Mouse (Mus musculus) stomach, postnatal 0 days (tissue): ENCODE results near the gene Arhgap6.

Source experiments
- CTCF ChIP-seq: IDR thresholded peaks from 2 replicates; pipeline ENCODE4 v1.5.1; 2016; ENCODE audit warnings: antibody characterized with exemption, low read depth, mild to moderate bottlenecking, moderate library complexity
- EP300 ChIP-seq: optimal IDR thresholded peaks from 2 replicates; pipeline ENCODE3; 2016; ENCODE audit warnings: antibody characterized with exemption

DNA sequence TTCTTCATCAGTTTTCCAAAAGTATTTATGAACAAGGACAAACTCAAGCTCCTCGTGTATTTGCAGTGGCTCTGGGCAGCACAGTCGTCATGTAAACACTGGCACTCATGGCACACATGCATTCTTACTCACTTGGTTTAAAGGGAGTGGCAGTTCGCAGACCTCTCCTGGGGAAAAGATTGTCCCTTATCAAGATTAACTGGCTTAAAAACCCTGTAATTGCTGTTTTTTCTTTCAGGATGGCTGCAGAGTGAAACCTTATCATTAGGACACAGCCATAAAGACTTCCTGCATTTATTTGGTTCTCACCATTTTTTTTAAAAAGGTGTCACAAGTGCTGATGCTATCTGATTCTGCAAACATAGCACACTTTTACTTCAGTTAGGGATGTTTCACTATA lies 252.7 kb downstream of the Arhgap6 start:
- no peak for TF ChIP-seq CTCF
- no peak for TF ChIP-seq EP300
